Mouse (Mus musculus) Patski (cell line): Measurements from ENCODE around the gene Pip4k2b. TPM values are rescaled to one million over a fixed set of nuclear protein-coding genes. Genes with fewer than 3 reads are reported as not detected.
"Not testable (repeated sequence)": the region's sequence is repeated elsewhere in the genome, so short reads cannot be mapped to it uniquely, and the experiment has no call there.

ENCODE experiments used
- ATAC-seq: fragments of 100-300 bp; one replicate; pipeline ENCODE4 v1.8.0; 2021
- CTCF ChIA-PET: fragments of 350-600 bp; sonication (Branson Sonifier 250); formaldehyde crosslinking; loops from one replicate; lab custom pipeline; 2022; ENCODE audit warnings: inconsistent platforms; lab: Charles Lee
- POLR2A ChIA-PET: fragments of 350-600 bp; sonication (Branson Sonifier 250); formaldehyde crosslinking; loops from one replicate; lab custom pipeline; 2022; ENCODE audit warnings: antibody characterized with exemption, inconsistent platforms; lab: Charles Lee
- DNase-seq: peaks from one replicate; pipeline ENCODE4 v3.0.0-alpha.2; 2011; ENCODE audit warnings: low read depth, low spot score
- H3K27me3 ChIP-seq: fragments of 371-371 bp; one replicate; pipeline ENCODE4 v1.5.1; 2021
- CTCF ChIP-seq: fragments of 100-300 bp; IDR thresholded peaks from one replicate; pipeline ENCODE4 v1.5.1; 2021
- in situ Hi-C: fragments of 300-500 bp; cut with MboI; formaldehyde crosslinking; loops from 3 replicates; pipeline ENCODE4 v1.11.1; 2018; ENCODE audit warnings: low pct_unique_long_range_greater_than_20kb, mixed read lengths
- polyA plus RNA-seq: library from polyadenylated mRNA; unstranded; gene quantifications from one replicate; pipeline ENCODE4 v1.2.3, GENCODE M21; 2021

The Pip4k2b gene
- polyA plus RNA-seq, 1 experiment from 2014 or later: 30.9 TPM

DNA sequence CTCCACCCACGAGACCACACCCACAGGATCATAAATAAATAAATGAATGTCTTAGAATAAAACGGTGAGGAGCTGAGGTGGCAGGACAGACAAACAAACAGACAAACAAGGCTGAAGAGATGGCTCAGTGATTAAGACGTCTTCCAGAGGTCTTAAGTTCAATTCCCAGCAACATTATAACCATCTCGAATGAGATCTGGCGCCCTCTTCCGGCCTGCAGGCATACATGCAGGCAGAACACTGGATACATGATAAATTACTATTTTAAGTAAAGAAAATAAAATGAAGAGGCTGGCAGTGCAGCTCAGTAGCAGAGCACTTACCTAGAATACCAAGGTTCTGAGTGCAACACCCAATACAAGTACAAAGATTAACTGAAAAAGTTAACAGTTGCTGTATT, 5.8 kb downstream of the Pip4k2b start:
- POLR2A ChIA-PET: no interaction called here
- DNase-seq (no peak), ATAC-seq (no peak)
- TF ChIP-seq CTCF: no peak
- in situ Hi-C loops: no loop called here
- no peaks in the 10 kb centered on the region for H3K27me3 ChIP-seq
- CTCF ChIA-PET: no interaction called here

DNA sequence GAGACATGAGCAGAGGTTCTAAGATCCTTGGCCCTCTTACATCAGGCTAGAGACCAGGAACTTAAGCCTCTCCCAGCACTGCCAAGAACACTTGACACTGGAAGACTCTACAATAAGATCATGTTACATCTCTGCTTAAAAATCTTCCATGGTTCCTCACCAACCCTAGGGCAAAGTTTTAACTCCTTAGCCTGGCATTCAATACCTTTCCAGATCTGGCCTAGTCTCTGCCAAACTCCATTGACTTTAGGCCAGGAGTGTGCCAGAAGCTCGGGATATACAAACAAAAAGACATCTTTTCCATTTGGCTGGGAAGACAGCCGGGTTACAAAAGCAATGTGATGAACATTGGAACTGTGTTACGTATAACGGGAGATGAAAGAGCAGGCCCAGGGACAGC, 6.9 kb downstream of the Pip4k2b start:
- no peaks in the 10 kb centered on the region for H3K27me3 ChIP-seq
- no peak for TF ChIP-seq CTCF
- ChIA-PET CTCF (interaction anchor here (0.9 to 1.0 kb wide), 2 partner anchors 11 to 33 kb away, joined by 3 to 4 read pairs; no protein-coding TSS in a partner anchor), POLR2A (no interaction called here)
- ATAC-seq (no peak), DNase-seq (no peak)
- in situ Hi-C loops: no loop called here

DNA sequence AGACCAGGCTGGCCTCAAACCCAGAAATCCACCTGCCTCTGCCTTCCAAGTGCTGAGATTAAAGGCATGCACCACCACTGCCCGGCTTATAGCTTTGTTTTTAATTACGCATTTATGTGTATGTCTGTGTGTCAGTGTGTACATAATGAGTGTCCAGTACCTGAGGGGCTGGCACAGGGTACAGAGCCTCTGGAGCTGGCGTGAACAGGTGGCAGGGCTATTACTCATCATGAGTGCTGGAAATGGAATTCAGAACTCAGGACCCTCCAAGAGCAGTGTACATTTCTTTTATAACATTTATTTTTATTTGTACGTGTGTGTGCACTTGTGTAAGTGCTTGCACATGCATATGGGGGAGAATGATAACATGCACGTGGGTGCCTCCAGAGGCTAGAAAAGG, 7.9 kb downstream of the Pip4k2b start:
- H3K27me3 ChIP-seq: no peaks in the 10 kb centered on the region
- POLR2A ChIA-PET: interaction anchor here (0.6 to 1.1 kb wide), 2 partner anchors 7 to 27 kb away, joined by 3 read pairs; no protein-coding TSS in a partner anchor
- ATAC-seq: no peak
- TF ChIP-seq CTCF: no peak
- in situ Hi-C loops: no loop called here
- DNase-seq: no peak
- CTCF ChIA-PET: interaction anchor here (0.5 to 1.1 kb wide), 3 partner anchors 11 to 139 kb away, joined by 3 to 4 read pairs (median 3); no protein-coding TSS in a partner anchor

DNA sequence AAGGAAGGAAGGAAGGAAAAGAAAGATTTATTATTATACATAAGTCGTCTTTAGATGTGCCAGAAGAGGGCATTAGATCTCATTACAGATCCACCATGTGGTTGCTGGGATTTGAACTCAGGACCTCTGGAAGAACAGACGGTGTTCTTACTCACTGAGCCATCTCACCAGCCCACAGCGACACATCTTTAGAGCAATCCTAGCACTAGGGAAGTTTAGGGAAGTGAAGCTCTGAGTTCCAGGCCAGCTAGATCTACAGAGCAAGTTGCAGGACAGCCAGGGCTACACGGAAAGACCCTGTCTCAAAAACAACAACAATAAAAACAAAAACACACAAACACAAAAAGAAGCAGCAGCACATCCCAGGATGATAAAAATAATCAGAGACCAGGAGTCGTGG, 9.7 kb downstream of the Pip4k2b start:
- ATAC-seq, H3K27me3 ChIP-seq, in situ Hi-C loops, POLR2A ChIA-PET, DNase-seq: not testable (repeated sequence)
- CTCF ChIA-PET: interaction anchor here (1.3 kb wide), 1 partner anchor 11 kb away, joined by 3 read pairs; no protein-coding TSS in a partner anchor

DNA sequence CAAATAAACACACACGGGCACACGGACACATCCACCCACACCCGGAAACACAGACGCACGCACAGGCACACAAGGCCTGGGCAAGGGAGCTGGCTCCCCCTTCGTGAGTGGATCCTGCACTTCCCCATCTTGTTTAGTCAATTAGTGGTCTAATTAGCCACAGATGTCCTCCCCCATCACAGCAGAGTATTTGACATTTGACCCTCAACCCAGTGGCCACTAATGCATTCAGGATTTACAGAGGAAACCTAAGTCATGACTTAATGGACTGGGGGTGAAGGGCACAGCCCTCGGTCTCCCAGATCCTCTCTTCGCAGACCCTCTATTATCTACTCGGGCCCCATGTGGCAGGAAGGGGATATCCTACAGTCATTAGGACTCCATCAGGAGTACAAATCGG, 10.8 kb downstream of the Pip4k2b start:
- in situ Hi-C loops: no loop called here
- TF ChIP-seq CTCF: no peak
- ChIA-PET POLR2A (no interaction called here), CTCF (interaction anchor here (1.5 kb wide), 1 partner anchor 8 kb away, joined by 4 read pairs; no protein-coding TSS in a partner anchor)
- ATAC-seq (no peak), DNase-seq (no peak)
- no peaks in the 10 kb centered on the region for H3K27me3 ChIP-seq

DNA sequence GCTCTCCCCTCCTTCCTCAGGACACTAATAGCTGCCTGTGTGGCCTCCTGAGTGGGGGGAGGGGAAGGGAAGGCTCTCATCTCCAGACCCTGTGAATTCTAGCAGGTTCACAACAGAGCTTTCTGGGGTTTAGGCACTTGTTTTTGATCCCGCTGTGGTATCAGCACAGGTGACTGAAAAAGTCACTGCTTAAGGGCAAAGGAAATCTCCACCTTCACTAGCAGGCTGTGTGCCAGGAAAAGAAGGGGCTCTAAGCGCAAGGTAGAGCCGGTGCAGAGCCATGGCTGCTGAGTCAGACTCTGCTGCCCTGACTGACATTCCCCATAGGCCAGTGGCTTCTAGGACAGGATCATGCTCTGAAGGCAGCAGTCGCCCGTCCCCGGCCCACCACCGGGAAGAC, 15.8 kb downstream of the Pip4k2b start:
- no peak for ATAC-seq
- ChIA-PET CTCF (no interaction called here), POLR2A (interaction anchor here (1.8 kb wide), 1 partner anchor 26 kb away, joined by 4 read pairs; the partner anchor contains the start of gene Psmb3)
- TF ChIP-seq CTCF: no peak
- in situ Hi-C loops: no loop called here
- DNase-seq: no peak
- H3K27me3 ChIP-seq: no peaks in the 10 kb centered on the region

DNA sequence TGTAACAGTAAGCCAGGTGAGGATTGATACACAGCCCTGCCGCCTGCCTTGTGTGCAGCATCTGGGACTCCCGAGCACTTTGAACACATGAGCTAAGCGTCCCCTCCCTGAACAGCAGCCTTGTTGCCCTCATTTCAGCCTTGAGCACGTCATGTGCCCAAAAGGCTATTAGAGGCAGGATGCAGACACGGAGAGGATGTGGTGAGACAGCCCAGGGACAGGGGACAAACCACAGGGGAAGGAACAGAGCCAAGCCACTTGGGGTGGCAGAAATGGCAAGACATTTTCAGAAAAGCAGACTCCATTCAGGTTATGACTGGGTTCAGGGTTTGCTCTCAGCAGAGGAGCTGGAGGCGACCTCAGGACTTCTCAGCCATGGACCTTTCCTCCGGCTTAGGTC, 16.2 kb downstream of the Pip4k2b start:
- ATAC-seq (no peak), DNase-seq (no peak)
- in situ Hi-C loops: no loop called here
- ChIA-PET CTCF (no interaction called here), POLR2A (interaction anchor here (1.8 kb wide), 1 partner anchor 25 kb away, joined by 4 read pairs; the partner anchor contains the start of gene Psmb3)
- TF ChIP-seq CTCF: no peak
- no peaks in the 10 kb centered on the region for H3K27me3 ChIP-seq

DNA sequence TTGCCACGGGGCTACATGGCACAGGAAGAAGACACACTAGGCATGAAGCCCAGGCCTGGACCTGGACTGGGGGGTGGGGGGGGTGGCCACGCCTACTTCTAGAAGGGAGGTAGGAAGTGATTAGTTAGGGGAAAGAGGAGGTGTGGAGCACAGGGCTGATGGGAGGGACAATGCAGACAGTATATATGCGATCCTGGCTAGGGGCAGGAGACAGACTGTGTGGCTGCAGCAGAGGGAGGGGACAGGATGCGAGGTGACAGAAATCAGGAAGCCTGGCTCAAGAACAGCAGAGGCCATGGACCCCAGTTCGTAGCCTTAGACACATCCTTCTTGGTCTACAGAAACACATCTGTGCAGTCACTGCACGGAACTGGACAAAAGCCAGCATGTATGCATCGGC, 20.8 kb downstream of the Pip4k2b start:
- no peak for TF ChIP-seq CTCF
- H3K27me3 ChIP-seq: no peaks in the 10 kb centered on the region
- ChIA-PET CTCF (no interaction called here), POLR2A (no interaction called here)
- ATAC-seq (no peak), DNase-seq (no peak)
- in situ Hi-C loops: no loop called here

DNA sequence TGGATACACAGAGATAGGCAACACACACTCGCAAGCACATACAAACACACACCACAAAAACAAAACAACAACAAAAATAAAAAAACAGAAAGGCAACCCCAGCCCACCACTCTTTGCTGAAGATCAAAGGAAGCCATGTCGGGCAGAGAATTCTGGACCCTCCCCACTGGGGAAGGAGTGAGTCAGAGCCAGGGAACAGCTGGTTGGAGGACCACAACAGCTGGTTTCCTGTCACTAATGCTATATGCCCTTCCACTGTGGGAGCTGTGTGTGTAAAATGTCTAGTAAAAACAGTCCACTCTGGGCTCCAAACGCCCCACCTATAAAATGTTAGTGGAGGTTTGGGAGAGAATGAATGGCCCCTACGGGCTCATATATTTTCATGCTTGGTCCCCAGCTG, 23.2 kb downstream of the Pip4k2b start:
- CTCF ChIA-PET: no interaction called here
- DNase-seq: no peak
- in situ Hi-C loops: no loop called here
- no peaks in the 10 kb centered on the region for H3K27me3 ChIP-seq
- TF ChIP-seq CTCF: no peak
- POLR2A ChIA-PET: interaction anchor here (0.6 to 0.8 kb wide), 2 partner anchors 12 to 23 kb away, joined by 4 to 5 read pairs; no protein-coding TSS in a partner anchor
- ATAC-seq: no peak

DNA sequence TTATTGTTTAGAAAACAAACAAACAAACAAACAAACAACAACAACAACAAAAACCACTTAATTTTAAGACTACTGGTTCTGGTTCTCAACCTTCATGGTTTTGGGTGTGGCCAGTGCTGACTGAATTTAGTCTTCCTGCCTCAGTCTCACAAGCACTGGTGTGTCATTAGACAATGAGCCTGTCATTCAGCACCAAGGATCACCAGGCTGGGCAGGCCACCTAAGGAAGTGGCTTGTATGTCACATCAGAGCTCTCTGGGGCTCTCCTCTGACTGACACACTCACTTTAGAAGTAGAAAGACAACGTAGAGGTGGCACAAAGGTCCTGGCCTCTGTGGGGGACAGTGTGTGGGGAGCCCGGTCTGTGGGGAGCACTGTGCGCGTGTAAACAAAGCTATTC, 25.5 kb downstream of the Pip4k2b start:
- no peak for TF ChIP-seq CTCF
- ATAC-seq: no peak
- ChIA-PET POLR2A (no interaction called here), CTCF (no interaction called here)
- DNase-seq: no peak
- in situ Hi-C loops: no loop called here
- no peaks in the 10 kb centered on the region for H3K27me3 ChIP-seq

DNA sequence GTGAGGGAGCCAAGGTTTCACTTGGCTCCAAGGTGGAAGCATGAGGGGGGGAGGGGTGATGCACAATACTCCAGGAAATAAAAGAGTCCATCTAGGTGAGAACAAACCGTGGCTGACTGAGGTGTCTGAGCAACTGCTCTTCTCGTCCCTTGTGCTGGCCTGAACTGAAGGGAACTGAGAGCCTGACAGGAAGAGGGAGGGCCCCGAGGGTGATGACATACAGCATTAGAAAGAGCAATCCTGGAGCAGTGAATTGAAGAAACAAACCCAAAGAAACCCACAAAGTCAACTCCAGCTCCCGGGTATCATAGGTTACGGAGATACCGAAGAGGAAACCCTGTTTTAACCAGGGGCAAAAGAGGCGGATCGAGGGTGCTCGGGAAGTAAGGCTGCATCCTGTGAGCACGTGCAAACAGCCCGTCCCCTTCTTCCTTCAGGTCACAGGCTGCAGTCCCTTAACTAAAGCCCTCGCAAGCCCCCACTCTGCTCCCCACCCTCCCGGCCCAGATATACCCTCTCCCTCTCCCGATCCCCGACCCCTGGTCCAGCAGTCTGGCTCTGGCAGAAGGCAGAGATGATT, 26.1 kb downstream of the Pip4k2b start:
- POLR2A ChIA-PET: no interaction called here

More for the DNA sequence above, 26.1 kb downstream of the Pip4k2b start:
- in situ Hi-C loops: no loop called here
- CTCF ChIA-PET: no interaction called here
- ATAC-seq: no peak
- no peak for DNase-seq
- no peaks in the 10 kb centered on the region for H3K27me3 ChIP-seq
- TF ChIP-seq CTCF: no peak
